Mouse (Mus musculus) intestine, embryonic 14.5 days (tissue): ENCODE measurements around the gene Fcf1. TPM values are rescaled to one million over a fixed set of nuclear protein-coding genes. Genes with fewer than 3 reads are reported as not detected.

ENCODE experiments used
- ATAC-seq: fragments of 200-750 bp; cut with Nextera tagmentation; replicated peaks from 2 replicates; pipeline ENCODE4 v1.8.0; 2017; ENCODE audit warnings: low read depth, moderate number of reproducible peaks, moderate TSS enrichment, moderate library complexity; ENCODE audit not compliant: low FRiP score, low TSS enrichment
- DNase-seq: peaks from one replicate; pipeline ENCODE4 v3.0.0-alpha.2; 2018; ENCODE audit warnings: low spot score
- H3K27ac ChIP-seq: fragments of 300-500 bp; sonication (generic); 2 replicates; pipeline ENCODE4 v1.5.1; 2014; ENCODE audit warnings: low read depth, mild to moderate bottlenecking, control low read depth
- H3K27me3 ChIP-seq: fragments of 300-500 bp; sonication (generic); replicated peaks from 2 replicates; pipeline ENCODE4 v1.6.1; 2014; ENCODE audit warnings: low read length, control low read depth; ENCODE audit not compliant: control insufficient read depth, insufficient read depth
- H3K36me3 ChIP-seq: fragments of 300-500 bp; sonication (generic); 2 replicates; pipeline ENCODE4 v1.6.1; 2014; ENCODE audit warnings: low read length, control low read depth; ENCODE audit not compliant: control insufficient read depth, insufficient read depth
- H3K4me1 ChIP-seq: fragments of 300-500 bp; sonication (generic); replicated peaks from 2 replicates; pipeline ENCODE4 v1.6.1; 2014; ENCODE audit warnings: low read length, control low read depth, mixed read lengths; ENCODE audit not compliant: control insufficient read depth, insufficient read depth
- H3K4me2 ChIP-seq: fragments of 300-500 bp; sonication (generic); 2 replicates; pipeline ENCODE4 v1.6.1; 2014; ENCODE audit warnings: low read length
- H3K4me3 ChIP-seq: fragments of 300-500 bp; sonication (generic); 2 replicates; pipeline ENCODE4 v1.5.1; 2014; ENCODE audit warnings: low read depth, low read length, control low read depth, mixed read lengths
- H3K9ac ChIP-seq: fragments of 300-500 bp; sonication (generic); 2 replicates; pipeline ENCODE4 v1.6.1; 2014; ENCODE audit warnings: mild to moderate bottlenecking, low read length
- H3K9me3 ChIP-seq: fragments of 300-500 bp; sonication (generic); 2 replicates; pipeline ENCODE4 v1.6.1; 2016; ENCODE audit warnings: low read length, control low read depth; ENCODE audit not compliant: control insufficient read depth
- WGBS: fragments of 180-500 bp; shearing (Covaris S2); extraction: QIAGEN DNeasy Blood & Tissue Kit; methylation state at CpG from one replicate; pipeline ENCODE4 v1.1.7; 2014; 5-methylcytosine and 5-hydroxymethylcytosine counted together
- polyA plus RNA-seq: library from polyadenylated mRNA; unstranded; fragments of >200 nt; fragmentation: Nextera tagmentation; extraction: Ambion mirVana; gene quantifications from 2 replicates; pipeline ENCODE4 v1.2.1, GENCODE M21; 2014

The Fcf1 gene
- polyA plus RNA-seq, 1 experiment from 2014 or later, result 144 TPM

GRCm38 (mm10) chr12:84956317-84956716 lies 14.4 kb upstream of the Fcf1 start:
- Histone ChIP-seq H3K27me3 (no peaks in the 10 kb centered on the region), H3K9ac (no peak overlapping the region), H3K9me3 (no peaks in the 10 kb centered on the region), H3K4me2 (no peak overlapping the region), H3K36me3 (0 out of 2 replicates have a peak, but pooled peaks cover 4% of the 10 kb centered on the region), H3K4me1 (no peaks in the 10 kb centered on the region), H3K4me3 (no peak overlapping the region), H3K27ac (no peak overlapping the region)
- no peak for ATAC-seq
- DNase-seq, result no peak
- WGBS, result 96% methylated on average over 3 of the region's 3 CpGs

DNA sequence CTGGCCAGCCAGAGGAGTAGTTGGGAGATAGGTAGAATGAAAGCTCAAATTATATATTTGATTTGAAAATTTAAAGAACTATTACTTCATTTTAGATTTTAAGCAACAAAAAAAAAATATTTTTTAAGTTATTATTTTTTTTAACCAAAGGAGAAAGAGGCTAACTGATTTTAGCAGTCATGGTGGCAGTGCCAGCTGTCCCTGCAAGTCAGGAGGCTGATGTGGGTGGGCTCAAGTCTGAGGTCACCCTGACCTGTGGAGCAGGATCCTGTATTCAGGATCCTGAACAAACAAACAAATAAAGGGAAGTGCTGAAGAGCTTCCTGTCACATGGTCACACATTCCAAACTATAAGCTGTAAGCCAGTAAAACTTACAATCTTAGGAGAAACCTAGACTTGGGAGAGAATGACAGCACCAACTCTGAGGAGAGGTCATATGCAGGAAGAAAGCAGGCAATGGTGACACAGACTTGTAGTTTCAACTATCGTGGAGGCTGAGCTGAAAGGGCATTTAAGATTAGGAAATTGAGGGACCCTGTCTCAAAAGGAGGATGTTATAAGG lies 11.8 kb upstream of the Fcf1 start:
- WGBS, result 81% methylated on average over 1 of the region's 1 CpGs

DNA sequence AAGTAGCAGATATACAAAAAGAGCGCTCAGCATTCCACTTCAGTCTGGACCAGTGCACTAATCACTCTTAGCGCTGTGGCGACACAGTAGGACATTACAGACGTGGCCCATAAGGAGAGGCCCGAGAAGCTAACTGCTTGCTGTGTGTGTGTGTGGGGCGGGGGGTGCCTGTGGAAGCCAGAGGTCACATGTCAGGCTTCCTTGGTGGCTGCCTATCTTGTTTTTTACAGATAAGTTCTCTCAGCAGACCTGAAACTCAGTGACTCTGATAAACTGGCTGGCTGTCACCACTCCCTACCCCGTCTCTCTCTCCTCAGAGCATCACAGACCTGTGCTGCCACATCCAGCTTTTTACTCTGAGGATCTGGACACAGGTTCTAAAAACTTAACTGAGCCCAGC lies 8.1 kb upstream of the Fcf1 start:
- no peak for ATAC-seq
- Histone ChIP-seq H3K36me3 (peaks cover 9% of the 10 kb centered on the region; the same call in 1 of the 2 replicates), H3K4me3 (no peak overlapping the region), H3K27me3 (no peaks in the 10 kb centered on the region), H3K4me1 (no peaks in the 10 kb centered on the region), H3K27ac (no peak overlapping the region), H3K9me3 (no peaks in the 10 kb centered on the region), H3K4me2 (no peak overlapping the region), H3K9ac (no peak overlapping the region)
- WGBS, result 79% methylated on average over 7 of the region's 7 CpGs
- no peak for DNase-seq

More for the DNA sequence above, 11.8 kb upstream of the Fcf1 start:
- Histone ChIP-seq H3K36me3 (0 out of 2 replicates have a peak, but pooled peaks cover 4% of the 10 kb centered on the region), H3K4me2 (no peak overlapping the region), H3K27me3 (no peaks in the 10 kb centered on the region), H3K27ac (no peak overlapping the region), H3K9ac (no peak overlapping the region), H3K4me3 (no peak overlapping the region), H3K4me1 (no peaks in the 10 kb centered on the region), H3K9me3 (no peaks in the 10 kb centered on the region)
- no peak for DNase-seq
- ATAC-seq, result no peak

DNA sequence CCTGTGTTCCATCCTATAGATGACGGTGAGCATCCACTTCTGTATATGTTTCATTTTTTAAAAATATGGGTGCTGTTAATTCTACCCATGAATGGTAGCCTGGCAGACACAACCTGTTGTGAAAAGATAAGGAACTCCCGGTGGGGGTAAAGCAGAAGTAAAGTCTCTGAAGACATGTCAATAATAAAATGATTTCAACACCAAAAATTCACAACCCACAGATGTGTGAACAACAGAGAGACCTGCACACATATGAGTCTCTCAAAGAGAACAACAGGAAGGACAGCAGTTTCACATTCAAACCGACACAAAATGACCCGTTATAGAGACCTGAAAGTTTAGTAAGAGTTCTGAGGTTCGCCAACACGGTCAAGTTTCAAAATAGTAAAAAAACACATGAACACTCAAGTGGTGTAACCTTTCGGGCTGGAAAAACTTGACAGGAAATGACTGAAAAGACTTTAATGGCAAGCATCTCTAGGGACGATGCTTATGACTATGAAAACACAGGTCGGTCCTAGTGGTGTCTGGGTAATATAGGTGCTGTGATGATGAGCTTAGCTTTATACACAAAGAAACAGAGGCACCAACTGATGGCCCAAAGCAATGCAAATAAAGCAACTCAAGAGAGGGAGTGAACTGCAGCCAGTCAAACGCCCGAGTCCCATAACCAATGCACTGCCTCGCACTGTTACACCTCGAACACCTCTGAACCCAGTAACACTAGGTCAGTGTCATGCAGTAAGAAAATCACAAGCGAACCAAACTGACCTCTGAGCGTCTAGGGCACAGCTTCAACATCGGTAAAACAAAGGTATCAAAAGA lies 1.7 kb upstream of the Fcf1 start:
- no peak overlapping the region for H3K9ac ChIP-seq
- no peak for ATAC-seq
- H3K27ac ChIP-seq, result no peak overlapping the region
- H3K4me1 ChIP-seq, result peaks cover 9% of the 10 kb centered on the region
- H3K4me3 ChIP-seq, result no peak overlapping the region
- no peaks in the 10 kb centered on the region for H3K9me3 ChIP-seq
- peaks cover 19% of the 10 kb centered on the region for H3K36me3 ChIP-seq
- no peak for DNase-seq
- 83% methylated on average over 16 of the region's 16 CpGs for WGBS
- no peaks in the 10 kb centered on the region for H3K27me3 ChIP-seq
- H3K4me2 ChIP-seq, result peak overlapping the region; percentile 93

- Histone ChIP-seq H3K4me3 (peak overlapping the region; percentile 71), H3K4me2 (peak overlapping the region; percentile 93), H3K36me3 (peaks cover 25% of the 10 kb centered on the region), H3K27ac (no peak overlapping the region), H3K9ac (peak overlapping the region; percentile 67), H3K4me1 (peaks cover 9% of the 10 kb centered on the region), H3K9me3 (no peaks in the 10 kb centered on the region), H3K27me3 (no peaks in the 10 kb centered on the region)
- DNase-seq (no peak), ATAC-seq (no peak; the same call in 1 of the 2 replicates)
- WGBS, result 25% methylated on average over 15 of the region's 15 CpGs
Measured at GRCm38 (mm10) chr12:84969656-84970427, 855 bp upstream of the Fcf1 start.

DNA sequence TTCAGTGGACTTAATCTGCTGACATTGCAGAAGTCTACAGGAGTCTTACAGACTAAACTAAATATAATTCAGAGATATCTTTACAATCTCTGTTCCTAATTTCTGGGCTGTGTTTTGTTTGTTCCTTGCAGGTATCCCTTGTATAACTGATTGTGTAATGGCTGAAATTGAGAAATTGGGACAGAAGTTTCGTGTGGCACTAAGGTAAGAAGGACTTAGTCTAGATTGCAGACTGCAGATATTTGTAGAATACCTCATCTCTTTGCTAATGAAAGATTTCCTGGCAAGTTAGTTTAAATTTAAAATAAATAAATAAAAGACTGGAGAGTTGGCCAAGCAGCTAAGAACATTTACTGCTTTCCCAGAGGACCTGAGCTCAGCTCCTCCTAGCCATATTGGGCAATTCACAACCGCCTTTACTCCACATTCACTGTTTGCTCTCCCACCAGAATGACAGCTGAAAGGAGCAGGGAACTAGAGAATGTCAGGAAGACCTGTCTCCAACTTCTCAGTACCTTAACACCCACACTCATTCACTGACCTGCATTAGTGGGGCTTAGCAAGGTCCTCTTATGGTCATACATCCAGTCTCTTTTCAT lies 8.7 kb downstream of the Fcf1 start:
- Histone ChIP-seq H3K4me3 (no peak overlapping the region), H3K36me3 (peaks cover 87% of the 10 kb centered on the region), H3K27ac (no peak overlapping the region), H3K9ac (no peak overlapping the region), H3K9me3 (no peaks in the 10 kb centered on the region), H3K4me1 (no peaks in the 10 kb centered on the region), H3K4me2 (no peak overlapping the region), H3K27me3 (no peaks in the 10 kb centered on the region)
- DNase-seq (no peak), ATAC-seq (no peak)
- WGBS, result 91% methylated on average over 2 of the region's 2 CpGs

DNA sequence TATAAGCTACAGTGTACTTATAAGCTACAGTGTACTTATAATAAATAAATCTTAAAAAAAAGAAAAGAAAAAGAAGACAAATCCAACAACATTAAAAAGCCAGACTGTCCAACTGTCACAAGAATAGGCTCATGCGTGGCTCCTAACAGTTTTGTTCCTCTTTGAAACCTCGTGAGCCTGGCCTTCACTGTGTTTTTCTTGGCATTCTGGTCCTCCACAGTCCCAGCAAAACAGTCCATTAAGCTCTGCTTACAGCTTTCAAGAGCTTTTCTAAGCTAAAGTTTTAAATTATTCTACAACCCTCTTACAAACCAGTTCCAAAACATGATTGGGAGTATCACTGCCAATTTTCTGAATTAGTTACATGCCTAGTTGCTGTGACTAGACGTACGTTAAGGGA lies 18.8 kb downstream of the Fcf1 start:
- WGBS, result 71% methylated on average over 4 of the region's 4 CpGs
- H3K9me3 ChIP-seq, result no peaks in the 10 kb centered on the region; the same call in 1 of the 2 replicates
- no peak overlapping the region for H3K9ac ChIP-seq
- DNase-seq (no peak), ATAC-seq (no peak)
- H3K4me2 ChIP-seq, result no peak overlapping the region
- H3K36me3 ChIP-seq, result no peaks in the 10 kb centered on the region
- no peaks in the 10 kb centered on the region for H3K4me1 ChIP-seq
- H3K27me3 ChIP-seq, result no peaks in the 10 kb centered on the region
- H3K27ac ChIP-seq, result no peak overlapping the region
- H3K4me3 ChIP-seq, result no peak overlapping the region

GRCm38 (mm10) chr12:84995112-84995761 lies 24.5 kb downstream of the Fcf1 start:
- Histone ChIP-seq H3K9ac (0 out of 2 replicates have a peak overlapping the region, but pooled peaks have one; percentile 3), H3K9me3 (no peaks in the 10 kb centered on the region; the same call in 1 of the 2 replicates), H3K36me3 (no peaks in the 10 kb centered on the region), H3K4me1 (peaks cover 16% of the 10 kb centered on the region), H3K27ac (no peak overlapping the region), H3K27me3 (no peaks in the 10 kb centered on the region), H3K4me2 (peak overlapping the region; percentile 44), H3K4me3 (peak overlapping the region; percentile 92)
- 91% methylated on average over 8 of the region's 9 CpGs for WGBS
- ATAC-seq (no peak), DNase-seq (peak; percentile 57)
